Mouse (Mus musculus): Measurements from ENCODE around the gene Evi2b.

The Evi2b gene

DNA sequence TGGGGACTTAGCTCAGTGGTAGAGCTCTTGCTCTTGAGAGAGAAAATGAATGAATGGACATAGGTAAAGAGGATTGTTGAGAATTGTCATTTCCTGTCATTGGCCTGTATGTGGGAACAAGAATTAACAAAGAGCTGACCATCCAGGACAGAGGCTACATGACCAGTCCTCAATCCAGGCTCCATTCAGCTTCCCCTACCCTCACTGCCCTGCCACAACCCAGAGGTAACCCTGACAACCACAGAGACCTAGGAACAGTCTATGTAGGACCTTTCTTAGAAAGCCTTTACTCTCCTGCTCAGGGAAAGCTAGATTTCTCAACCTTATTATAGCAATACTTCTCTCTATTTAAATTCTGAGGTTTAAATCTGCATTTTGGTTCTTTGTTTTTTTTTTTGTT lies 2.8 kb downstream of the Evi2b start:
- DNase-seq: no peak

DNA sequence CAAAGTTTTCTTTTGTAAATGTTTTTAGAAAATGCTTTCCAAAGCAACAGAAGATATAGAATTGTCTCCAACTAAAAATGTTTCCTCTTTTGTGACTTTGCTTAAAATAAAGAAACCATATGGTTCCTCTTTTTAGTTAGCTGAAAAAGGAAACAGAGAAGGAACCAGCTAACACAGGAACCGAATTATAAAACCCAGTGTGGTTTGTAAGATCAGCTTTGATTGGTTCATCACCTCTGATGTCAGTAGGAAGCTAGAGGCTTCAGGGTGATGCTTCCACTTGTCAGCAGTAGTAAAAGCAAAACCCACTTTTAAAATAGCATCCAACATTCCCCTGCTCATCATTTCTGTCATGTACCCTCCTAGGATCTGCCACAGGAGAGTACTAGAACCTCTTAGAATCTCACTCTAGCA lies 3.7 kb downstream of the Evi2b start:
- DNase-seq: no peak

DNA sequence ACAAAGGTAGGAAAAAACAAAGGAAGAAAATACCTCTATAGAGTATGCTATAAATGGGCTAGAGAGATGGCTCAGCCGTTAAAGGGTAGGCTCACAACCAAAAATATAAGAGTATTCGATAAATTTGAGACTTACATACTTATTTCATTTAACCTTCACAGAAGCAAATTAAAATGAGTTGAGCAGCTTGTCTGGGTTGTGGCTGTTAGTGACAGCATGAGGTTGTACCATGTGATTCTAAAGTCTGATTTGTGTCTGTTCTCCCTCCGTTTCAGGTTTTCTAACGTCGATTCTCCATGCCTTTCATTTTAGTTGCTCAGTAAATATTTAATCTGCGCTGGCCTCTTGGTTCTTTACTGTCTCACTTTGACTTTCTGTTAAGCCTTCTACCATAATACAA lies 4.3 kb downstream of the Evi2b start:
- DNase-seq: no peak

DNA sequence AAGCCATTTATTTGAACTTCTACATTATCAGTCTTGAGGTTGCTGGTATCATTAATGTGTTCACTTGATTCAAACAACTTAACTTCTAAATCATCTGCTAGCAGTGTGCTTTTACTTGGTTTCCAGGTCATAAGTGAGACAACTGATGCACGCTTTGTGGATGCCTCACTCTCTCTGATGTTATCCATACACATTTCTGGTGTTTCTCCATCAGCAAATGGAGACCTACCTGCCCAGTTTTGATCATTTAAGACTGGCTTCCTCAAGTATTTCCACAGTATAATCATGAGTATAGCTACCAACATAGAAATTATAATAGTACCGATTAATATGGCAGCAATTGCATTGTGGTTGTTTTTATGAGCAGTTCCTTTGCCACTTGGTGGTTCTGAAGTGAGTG lies 7.8 kb downstream of the Evi2b start:
- DNase-seq: no peak

DNA sequence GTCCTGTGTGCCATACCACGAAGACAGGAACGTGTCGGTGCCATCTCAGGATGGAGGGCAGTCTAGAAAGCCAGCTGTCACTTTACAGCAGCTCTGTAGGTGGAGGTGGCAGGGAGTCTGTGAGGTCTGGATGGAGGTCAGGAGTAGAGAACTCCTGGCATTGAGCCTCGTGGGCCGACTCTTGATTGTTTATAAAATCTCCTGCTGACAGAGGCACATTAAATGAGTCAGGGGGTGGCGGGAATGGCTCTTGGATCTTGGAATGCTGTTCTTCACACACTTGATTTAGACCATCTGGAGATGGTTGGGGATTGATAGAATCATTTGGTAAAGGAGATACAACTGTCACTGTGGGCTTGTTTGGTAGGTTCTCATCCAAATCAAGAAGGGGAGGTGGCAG lies 8.2 kb downstream of the Evi2b start:
- DNase-seq: no peak

DNA sequence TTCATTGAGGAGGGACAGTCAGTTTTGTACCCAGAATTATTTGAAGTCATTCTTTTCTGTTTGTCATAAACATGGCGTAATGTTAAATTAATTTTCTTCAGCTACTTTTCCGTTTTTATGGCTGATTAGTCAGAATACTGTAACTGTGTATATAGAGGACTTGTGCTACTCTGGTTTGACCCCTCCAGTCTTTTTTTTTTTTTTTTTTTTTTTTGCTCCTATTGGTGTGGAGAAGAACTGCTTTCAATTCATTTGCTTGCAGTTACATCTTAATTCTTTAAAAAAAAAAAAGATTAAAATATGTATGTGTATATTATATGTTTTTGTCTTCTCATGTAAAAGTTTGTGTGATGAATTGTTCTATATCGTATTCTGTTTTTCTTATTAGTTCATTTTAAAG lies 11.6 kb downstream of the Evi2b start:
- no peak for DNase-seq

DNA sequence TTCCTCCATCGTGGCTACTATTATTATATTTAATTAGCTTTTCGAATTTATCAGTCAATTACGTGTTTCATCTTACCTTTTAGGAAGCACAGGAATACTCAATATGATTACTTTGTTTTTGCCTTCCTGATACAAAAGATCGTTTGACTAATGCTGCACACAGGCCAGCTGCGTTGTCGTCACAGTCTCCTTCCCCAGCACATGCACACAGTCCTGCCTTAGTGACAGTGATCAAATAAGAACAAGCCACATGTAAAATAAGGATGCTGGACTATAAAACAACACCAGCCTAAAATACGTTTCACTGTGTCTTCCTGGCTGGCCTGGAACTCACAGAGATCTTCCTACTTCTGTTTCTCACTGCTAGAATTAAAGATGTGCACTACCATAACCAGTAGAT lies 19.1 kb downstream of the Evi2b start:
- no peak for DNase-seq

DNA sequence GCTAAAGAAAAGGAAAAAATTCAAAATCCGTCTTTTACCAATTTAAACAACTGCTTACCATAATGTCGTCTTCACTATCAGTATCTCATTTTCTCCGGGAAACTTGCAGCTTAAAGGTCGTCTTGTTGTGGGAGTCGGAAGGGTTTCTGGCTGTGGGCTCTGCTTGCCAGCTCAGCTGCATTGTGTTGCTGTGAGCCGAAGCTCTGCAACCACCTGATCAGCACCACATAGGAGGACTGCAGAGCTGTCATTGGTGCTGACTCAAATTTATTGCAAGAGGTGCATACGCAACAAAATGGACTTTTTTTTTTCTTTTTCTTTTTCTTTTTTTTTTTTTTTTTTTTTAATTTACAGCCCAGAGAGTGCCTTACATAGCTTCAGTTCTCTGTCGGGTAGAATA lies 19.7 kb downstream of the Evi2b start, which contains the start of gene Omg:
Omg (minus strand) TSS at position 240 of the 400 bp plus-strand sequence.
- DNase-seq: peak; percentile 62

DNA sequence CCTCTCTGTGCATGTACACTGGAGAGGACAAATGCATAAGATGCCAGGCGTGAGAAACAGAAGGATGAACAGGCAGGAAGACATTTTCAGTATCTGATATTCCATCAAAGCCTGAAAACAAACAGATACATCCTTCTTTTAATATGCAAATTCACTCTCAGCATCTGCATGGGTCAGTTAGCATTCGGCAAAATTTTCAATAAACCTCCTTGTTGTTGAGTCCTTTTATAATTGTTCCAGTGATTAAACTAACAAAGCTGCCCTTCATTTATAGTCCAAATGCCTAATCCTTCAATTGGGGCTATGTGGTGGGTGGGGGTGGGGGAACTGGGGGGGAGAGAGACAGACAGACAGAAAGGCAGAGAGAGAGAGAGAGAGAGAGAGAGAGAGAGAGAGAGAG lies 20.6 kb downstream of the Evi2b start:
- DNase-seq: no peak

DNA sequence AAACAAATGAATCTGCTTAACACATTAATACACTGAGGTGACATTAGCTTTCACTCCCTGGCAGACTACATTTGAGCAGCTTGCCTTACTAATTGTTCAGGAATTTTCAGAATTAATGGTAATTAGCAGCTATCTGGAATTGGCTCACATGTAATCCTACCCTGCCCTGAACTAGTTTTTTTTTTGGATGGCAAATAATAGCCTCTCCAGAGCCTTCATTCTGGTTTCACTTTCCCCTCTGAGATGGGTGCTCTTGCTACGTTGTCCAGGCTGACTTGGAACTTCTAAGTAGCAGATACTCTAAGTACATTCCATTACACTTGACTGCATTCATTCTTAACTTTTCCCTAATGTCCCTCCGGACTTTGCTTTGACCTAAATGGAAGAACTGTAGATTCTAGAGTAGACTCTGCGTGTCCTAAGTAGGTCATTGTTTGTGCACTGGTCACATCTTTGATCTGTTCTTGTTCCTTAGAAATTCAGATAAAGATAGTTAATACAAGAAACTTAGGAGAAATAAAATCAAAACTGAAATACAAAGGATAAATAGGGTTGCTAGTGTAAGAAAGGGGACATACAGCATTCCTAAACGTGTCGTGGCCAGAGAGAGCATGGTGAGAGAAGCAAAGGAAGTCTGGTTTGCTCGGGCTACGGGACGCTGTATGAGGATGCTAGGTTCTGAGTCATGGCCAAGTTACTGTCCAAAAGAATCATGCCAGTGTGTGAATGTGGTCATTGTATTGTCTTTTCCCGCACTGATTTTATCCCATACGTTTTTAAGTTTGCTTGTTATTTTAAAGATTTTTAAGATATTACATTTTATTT lies 28.4 kb downstream of the Evi2b start:
- no peak for DNase-seq

DNA sequence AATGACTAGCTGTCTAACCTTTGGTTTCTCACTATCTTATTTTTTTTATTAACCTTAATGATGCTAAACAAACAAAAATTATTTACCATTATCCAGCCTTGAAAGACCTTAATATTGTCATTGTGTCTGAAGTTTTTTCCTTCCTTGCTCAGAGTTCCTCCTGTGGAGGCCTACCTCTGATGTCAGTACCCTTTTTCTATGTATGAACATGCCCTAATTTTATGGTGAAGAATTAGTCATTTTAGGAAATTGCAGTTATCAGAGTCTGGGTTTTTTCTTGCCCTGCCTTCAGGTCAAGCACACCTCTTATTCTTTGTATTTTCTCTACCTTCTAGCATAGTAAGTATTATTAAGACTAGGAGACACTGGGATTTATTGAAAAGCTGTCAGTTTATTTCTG lies 38.8 kb downstream of the Evi2b start:
- no peak for DNase-seq

DNA sequence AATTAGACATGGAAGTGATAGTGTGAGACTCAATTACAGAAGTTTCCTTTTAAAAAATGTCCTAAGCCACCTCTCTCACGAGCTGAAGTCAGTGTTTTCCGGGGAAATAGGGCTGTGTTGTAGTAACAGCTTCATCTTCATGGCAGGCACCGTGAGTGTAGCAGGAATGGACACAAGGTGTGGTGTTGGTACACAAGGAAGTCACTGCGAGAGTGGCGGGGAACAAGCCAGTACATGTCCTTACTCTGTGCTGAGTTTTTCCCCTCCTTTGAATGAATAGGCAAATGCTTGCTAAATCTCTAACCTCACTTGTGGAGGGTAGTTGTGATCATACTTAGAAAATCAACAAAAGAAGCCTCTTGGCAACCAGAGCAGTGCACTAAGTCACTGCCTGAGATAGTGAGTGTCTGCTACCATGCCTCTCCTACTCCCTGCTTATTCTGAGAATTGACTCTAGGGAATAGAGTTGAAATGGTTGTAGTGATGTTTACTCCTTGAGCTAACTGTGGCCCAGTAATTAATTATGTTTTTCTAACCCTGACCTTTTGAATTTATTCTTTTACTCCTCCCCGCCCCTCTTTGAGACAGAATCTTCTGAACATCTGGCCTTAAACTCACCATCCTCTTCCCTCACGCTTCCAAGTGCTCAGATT lies 39.6 kb downstream of the Evi2b start:
- DNase-seq: no peak

DNA sequence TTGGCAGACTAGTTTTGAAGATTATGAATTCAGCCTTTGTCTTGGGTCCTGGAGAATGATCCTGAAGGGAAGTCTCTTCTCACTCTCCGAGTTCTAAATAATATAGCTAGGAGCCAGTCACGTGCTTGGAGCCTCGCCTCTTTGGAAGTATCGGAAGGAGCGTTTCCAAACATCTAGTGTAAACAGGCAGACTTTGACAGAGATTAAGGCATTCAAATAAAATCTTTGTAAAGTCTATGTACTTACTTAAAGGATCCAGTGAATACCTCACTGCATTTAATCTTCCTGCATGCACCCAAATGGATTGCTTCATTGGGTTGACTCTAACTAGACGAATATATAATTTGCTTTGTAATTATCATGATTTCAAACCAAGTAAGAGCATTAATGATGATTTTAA lies 40.2 kb downstream of the Evi2b start:
- no peak for DNase-seq

DNA sequence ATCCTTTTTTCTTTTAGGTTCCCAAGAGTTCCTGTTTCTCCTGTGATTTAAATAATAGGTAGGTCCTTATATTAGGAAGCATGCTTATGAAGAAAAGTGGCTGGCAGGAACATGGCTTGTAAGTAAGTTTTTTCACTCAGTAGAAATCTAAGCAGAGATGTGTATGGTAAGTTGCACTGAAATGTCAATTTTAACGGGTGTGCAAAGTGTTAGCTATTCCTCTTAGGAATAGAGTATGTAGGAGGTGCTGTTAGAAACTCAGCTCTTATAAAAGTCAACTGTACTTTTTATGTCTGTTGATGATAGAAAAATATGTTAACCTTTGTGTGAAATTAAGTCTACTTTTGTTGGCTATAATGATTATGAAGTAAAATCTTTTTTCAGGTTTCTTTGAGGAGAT lies 55.5 kb downstream of the Evi2b start:
- DNase-seq: no peak
